In genomic region chr10:75173712-75174111, GRCm38 (mm10) we compare ENCODE assay signal across 10 mouse cellular contexts. TPM values are rescaled to one million over a fixed set of nuclear protein-coding genes. Genes with fewer than 3 reads are reported as not detected.
A peak's percentile ranks its signal among the peaks of the same experiment; 100 is the strongest.
DNase-seq lines count a peak whose midpoint lies in the region; ATAC-seq and TF ChIP-seq lines count a peak whose summit lies in the region.
"Had no signal": no experiment of that assay in that cellular context is flagged by ENCODE, and none has a peak within 500 bp of the region (broad histone marks: within the 10 kb centered on the region; RNA-seq: fewer than 3 reads in every experiment).

No protein-coding gene starts in this region.

- no peak overlapping the region for H3K4me3 ChIP-seq in hindbrain, embryonic 10.5 days
- no peak overlapping the region for H3K4me3 ChIP-seq in hindbrain, embryonic 11.5 days (ENCODE audit: low read depth, low read length)
- H3K4me3 ChIP-seq in cortical plate, adult 2 months (ENCODE audit: insufficient read depth, low read length): no peak overlapping the region
- H3K4me3 ChIP-seq in heart, embryonic 15.5 days: peak overlapping the region; percentile 29
- H3K4me3 ChIP-seq: embryonic facial prominence, embryonic 12.5 days; limb, embryonic 15.5 days had no signal

- DNase-seq in hindbrain, embryonic 10.5 days (ENCODE audit: low spot score): no peak
- no peak for DNase-seq in hindbrain, embryonic 11.5 days (ENCODE audit: low spot score)
- peak; percentile 35 for DNase-seq in lung, postnatal 14 days
- no peak for DNase-seq in cerebellum, adult 8-10 months
- DNase-seq: cerebellum, adult 18-20 months had no signal

- WGBS in hindbrain, embryonic 10.5 days: 76% methylated on average over 12 of the region's 12 CpGs
- WGBS in hindbrain, embryonic 11.5 days: 67% methylated on average over 12 of the region's 12 CpGs
- WGBS in heart, embryonic 15.5 days: 29% methylated on average over 12 of the region's 12 CpGs

- no peak for TF ChIP-seq POLR2A in cortical plate, adult 2 months (IDR thresholded peaks at IDR 0.05; ENCODE audit: extremely low read depth, insufficient read depth, low read length)

- TF ChIP-seq CTCF in cortical plate, adult 2 months (IDR thresholded peaks at IDR 0.05; ENCODE audit: extremely low read depth, insufficient read depth, low read length): no peak

- no peaks in the 10 kb centered on the region for H3K9me3 ChIP-seq in hindbrain, embryonic 10.5 days
- H3K9me3 ChIP-seq in hindbrain, embryonic 11.5 days (ENCODE audit: control insufficient read depth, low read length): no peaks in the 10 kb centered on the region
- H3K9me3 ChIP-seq in heart, embryonic 15.5 days (replicated peaks): no peaks in the 10 kb centered on the region
- H3K9me3 ChIP-seq: embryonic facial prominence, embryonic 12.5 days; limb, embryonic 15.5 days had no signal

- H3K27ac ChIP-seq in hindbrain, embryonic 10.5 days: peak overlapping the region; percentile 37; the same call in 1 of the 2 replicates
- H3K27ac ChIP-seq in hindbrain, embryonic 11.5 days (ENCODE audit: low read depth, low read length): no peak overlapping the region
- H3K27ac ChIP-seq in cortical plate, adult 2 months (ENCODE audit: insufficient read depth, low read length): peak overlapping the region; percentile 37; the same call in 1 of the 2 replicates
- H3K27ac ChIP-seq in heart, embryonic 15.5 days: peak overlapping the region; percentile 84
- H3K27ac ChIP-seq: embryonic facial prominence, embryonic 12.5 days; limb, embryonic 15.5 days had no signal

- H3K4me2 ChIP-seq in hindbrain, embryonic 11.5 days (replicated peaks; ENCODE audit: low read depth, low read length): no peak overlapping the region
- peak overlapping the region; percentile 57 for H3K4me2 ChIP-seq in heart, embryonic 15.5 days
- H3K4me2 ChIP-seq: embryonic facial prominence, embryonic 12.5 days; limb, embryonic 15.5 days had no signal

- H3K9ac ChIP-seq in hindbrain, embryonic 11.5 days (ENCODE audit: low read depth, low read length): no peak overlapping the region
- peak overlapping the region; percentile 26; the same call in 1 of the 2 replicates for H3K9ac ChIP-seq in heart, embryonic 15.5 days
- H3K9ac ChIP-seq: embryonic facial prominence, embryonic 12.5 days; limb, embryonic 15.5 days had no signal

- H3K4me1 ChIP-seq in hindbrain, embryonic 10.5 days (replicated peaks): peaks cover 4% of the 10 kb centered on the region; the same call in 1 of the 2 replicates
- H3K4me1 ChIP-seq in hindbrain, embryonic 11.5 days (replicated peaks; ENCODE audit: control insufficient read depth, insufficient read depth, low read length): no peaks in the 10 kb centered on the region
- H3K4me1 ChIP-seq in cortical plate, adult 2 months (ENCODE audit: control insufficient read depth, insufficient read depth, low read length): peaks cover 7% of the 10 kb centered on the region
- H3K4me1 ChIP-seq in heart, embryonic 15.5 days (replicated peaks): peaks cover 43% of the 10 kb centered on the region
- H3K4me1 ChIP-seq: embryonic facial prominence, embryonic 12.5 days had no signal

- no peaks in the 10 kb centered on the region for H3K27me3 ChIP-seq in hindbrain, embryonic 10.5 days (ENCODE audit: insufficient read depth, poor library complexity, severe bottlenecking)
- no peaks in the 10 kb centered on the region for H3K27me3 ChIP-seq in hindbrain, embryonic 11.5 days (ENCODE audit: control insufficient read depth, insufficient read depth, low read length)
- H3K27me3 ChIP-seq in heart, embryonic 15.5 days: no peaks in the 10 kb centered on the region
- H3K27me3 ChIP-seq: embryonic facial prominence, embryonic 12.5 days; limb, embryonic 15.5 days had no signal

- ATAC-seq in hindbrain, embryonic 11.5 days (ENCODE audit: low FRiP score): no peak
- peak; percentile 68 for ATAC-seq in heart, embryonic 15.5 days (replicated peaks; ENCODE audit: insufficient number of reproducible peaks, insufficient read depth, low FRiP score, low read depth)
- no peak for ATAC-seq in activated CD4-positive, CD25-positive, alpha-beta regulatory T cell, adult 4 months

- peaks cover 90% of the 10 kb centered on the region for H3K36me3 ChIP-seq in hindbrain, embryonic 10.5 days
- peaks cover 8% of the 10 kb centered on the region; the same call in 1 of the 2 replicates for H3K36me3 ChIP-seq in hindbrain, embryonic 11.5 days (ENCODE audit: control insufficient read depth, insufficient read depth, low read length)
- peaks cover 20% of the 10 kb centered on the region for H3K36me3 ChIP-seq in heart, embryonic 15.5 days

RNA-seq across cellular contexts. Expression of gene Specc1l, which starts 38.2 kb away (rescaled TPM):
- polyA plus RNA-seq in hindbrain, embryonic 10.5 days (2016; fragmentation: Nextera tagmentation; extraction: Ambion mirVana): 38.5 and 38.8 TPM in 2 replicates
- polyA plus RNA-seq in hindbrain, embryonic 11.5 days (2014; fragmentation: Nextera tagmentation; extraction: Ambion mirVana): 21.5 and 27.3 TPM in 2 replicates
- polyA plus RNA-seq in cortical plate, adult 2 months (2012; rRNA removed): 23.1 and 23.6 TPM in 2 replicates
- 19.4 and 24.3 TPM in 2 replicates for polyA plus RNA-seq in heart, embryonic 15.5 days (2015; fragmentation: Nextera tagmentation; extraction: Ambion mirVana)
- polyA plus RNA-seq in activated CD4-positive, CD25-positive, alpha-beta regulatory T cell, adult 4 months (2017; shearing (Covaris generic)): 10 to 100 TPM; 10.4 to 14.0 TPM
